Mouse (Mus musculus) embryonic fibroblast, embryonic 13.5 days (primary cell): ENCODE measurements around the gene Gm20388. TPM values are rescaled to one million over a fixed set of nuclear protein-coding genes. Genes with fewer than 3 reads are reported as not detected.

Experiments used
- H3K27ac ChIP-seq: 2 replicates; pipeline ENCODE4 v1.5.1; 2012; ENCODE audit warnings: low read length, control low read depth, inconsistent platforms; ENCODE audit not compliant: insufficient read depth
- H3K4me1 ChIP-seq: 2 replicates; pipeline ENCODE4 v1.6.1; 2011; ENCODE audit warnings: low read length; ENCODE audit not compliant: control insufficient read depth, insufficient read depth
- H3K4me3 ChIP-seq: 2 replicates; pipeline ENCODE4 v1.5.1; 2011; ENCODE audit warnings: mild to moderate bottlenecking, control low read depth, low read length; ENCODE audit not compliant: insufficient read depth
- CTCF ChIP-seq: IDR thresholded peaks from 2 replicates; pipeline ENCODE4 v1.5.1; 2011; ENCODE audit warnings: mild to moderate bottlenecking, control low read depth, low read length, moderate library complexity, borderline replicate concordance; ENCODE audit not compliant: insufficient read depth
- POLR2A ChIP-seq: IDR thresholded peaks from 2 replicates; pipeline ENCODE4 v1.6.1; 2011; ENCODE audit warnings: low read depth, mild to moderate bottlenecking, control low read depth, low read length, moderate library complexity
- polyA plus RNA-seq: library from polyadenylated mRNA; stranded (reverse); fragments of >200 nt; gene quantifications from 2 replicates; pipeline ENCODE4 v1.2.4, GENCODE M21; 2011; ENCODE audit warnings: low read depth; ENCODE audit not compliant: missing spikeins, insufficient read length

Gm20388 gene
- polyA plus RNA-seq, 1 experiment = 82.8 TPM

- TF ChIP-seq CTCF (no peak), POLR2A (no peak)
- Histone ChIP-seq H3K27ac (no peak overlapping the region), H3K4me3 (no peak overlapping the region), H3K4me1 (no peaks in the 10 kb centered on the region)
Measured at GRCm38 (mm10) chr8:120882657-120883056, 972.0 kb downstream of the Gm20388 start.

DNA sequence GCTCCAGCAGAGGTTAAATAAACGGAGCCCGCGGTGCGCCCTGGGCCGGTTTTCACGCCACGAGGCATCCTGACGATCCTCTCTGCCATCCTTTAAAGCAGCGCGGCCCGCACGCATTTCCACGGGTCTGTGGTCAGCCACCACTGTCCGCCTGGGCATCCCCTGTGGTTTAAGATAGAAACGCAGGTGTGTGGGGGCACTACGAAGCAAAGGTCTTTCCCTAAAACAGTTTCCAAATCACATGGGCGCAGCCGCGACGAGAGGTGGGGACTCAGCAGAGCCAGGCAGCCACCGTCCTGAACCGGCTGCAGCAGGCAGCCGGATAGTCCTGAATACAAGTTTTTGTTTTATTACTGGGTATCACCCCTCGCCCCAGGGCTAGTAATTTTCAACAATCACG is 972.7 kb downstream of the Gm20388 start:
- TF ChIP-seq CTCF (no peak), POLR2A (no peak)
- no peaks in the 10 kb centered on the region for H3K4me1 ChIP-seq
- no peak overlapping the region for H3K27ac ChIP-seq
- H3K4me3 ChIP-seq = no peak overlapping the region

DNA sequence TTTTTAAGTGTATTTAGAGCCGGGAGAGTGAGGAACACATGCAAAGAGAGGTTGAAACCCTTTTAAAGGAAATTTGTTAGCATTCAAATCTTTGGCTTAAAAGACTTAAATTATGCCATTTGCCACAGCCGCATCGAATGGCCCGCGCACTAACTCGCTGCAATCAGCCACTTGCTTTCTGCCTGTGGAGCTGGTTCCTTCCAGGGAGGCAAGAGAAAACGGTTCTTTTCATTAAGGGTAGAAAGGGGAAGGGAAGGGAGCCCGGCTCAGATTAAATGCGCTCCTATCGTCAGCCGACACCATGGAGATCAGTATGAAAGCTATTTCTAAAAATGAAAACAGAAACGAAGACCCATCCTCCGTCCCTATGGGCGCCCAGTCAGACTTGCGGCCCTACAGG is 973.2 kb downstream of the Gm20388 start:
- no peak for TF ChIP-seq CTCF
- TF ChIP-seq POLR2A = no peak
- H3K4me3 ChIP-seq = no peak overlapping the region
- H3K27ac ChIP-seq = no peak overlapping the region
- no peaks in the 10 kb centered on the region for H3K4me1 ChIP-seq

- TF ChIP-seq CTCF (no peak), POLR2A (no peak)
- Histone ChIP-seq H3K4me1 (no peaks in the 10 kb centered on the region), H3K4me3 (no peak overlapping the region), H3K27ac (no peak overlapping the region)
Measured at GRCm38 (mm10) chr8:120884881-120885280, 974.2 kb downstream of the Gm20388 start.

DNA sequence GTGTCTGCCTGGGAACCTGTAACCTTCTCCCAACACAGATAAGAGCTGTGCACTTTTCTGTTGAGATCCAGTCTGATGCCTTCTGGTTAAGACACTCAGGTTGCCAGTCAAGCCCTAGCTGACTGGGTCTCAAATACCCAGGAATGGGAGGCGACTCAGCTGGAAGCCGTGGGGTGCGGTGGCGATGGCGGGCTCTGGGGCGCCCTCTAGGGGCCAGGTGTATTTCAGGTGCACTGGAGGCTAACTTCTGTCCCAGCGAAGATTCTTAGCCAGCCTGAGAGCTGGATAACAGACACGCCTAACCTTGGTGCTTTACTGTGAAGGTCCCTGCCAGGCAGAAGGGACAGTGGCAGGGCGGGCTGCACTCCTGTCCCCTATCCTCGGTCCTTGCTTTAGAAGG is 976.6 kb downstream of the Gm20388 start:
- Histone ChIP-seq H3K4me3 (no peak overlapping the region), H3K4me1 (no peaks in the 10 kb centered on the region), H3K27ac (no peak overlapping the region)
- TF ChIP-seq POLR2A (no peak), CTCF (no peak)

GRCm38 (mm10) chr8:120888005-120888404 is 977.4 kb downstream of the Gm20388 start:
- TF ChIP-seq CTCF (no peak), POLR2A (no peak)
- Histone ChIP-seq H3K4me1 (no peaks in the 10 kb centered on the region), H3K4me3 (no peak overlapping the region), H3K27ac (no peak overlapping the region)

- no peak overlapping the region for H3K27ac ChIP-seq
- H3K4me3 ChIP-seq = no peak overlapping the region
- no peaks in the 10 kb centered on the region for H3K4me1 ChIP-seq
- TF ChIP-seq POLR2A (no peak), CTCF (no peak)
Measured at GRCm38 (mm10) chr8:120889189-120889588, 978.5 kb downstream of the Gm20388 start.

DNA sequence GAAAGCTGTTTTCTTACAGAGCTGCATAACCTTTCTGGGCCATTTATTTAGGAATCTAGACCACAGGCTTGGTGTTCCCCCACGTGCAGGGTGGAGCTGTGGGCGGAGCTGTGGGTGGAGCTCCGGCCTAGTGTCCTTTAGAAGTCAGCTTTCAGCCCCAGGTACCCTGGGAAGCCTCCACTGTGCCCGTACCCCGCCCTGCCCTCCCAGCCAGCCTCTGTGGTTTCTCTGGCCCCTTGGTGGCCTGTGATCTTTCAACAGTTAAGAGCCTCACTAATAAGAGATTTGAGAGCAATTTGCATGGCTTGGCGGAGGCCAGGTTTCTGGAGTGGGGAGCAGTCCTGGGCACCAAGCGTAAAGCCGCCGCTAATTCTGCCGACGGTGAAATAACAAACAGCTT is 979.4 kb downstream of the Gm20388 start:
- TF ChIP-seq CTCF (no peak), POLR2A (no peak)
- no peak overlapping the region for H3K4me3 ChIP-seq
- no peaks in the 10 kb centered on the region for H3K4me1 ChIP-seq
- no peak overlapping the region for H3K27ac ChIP-seq

DNA sequence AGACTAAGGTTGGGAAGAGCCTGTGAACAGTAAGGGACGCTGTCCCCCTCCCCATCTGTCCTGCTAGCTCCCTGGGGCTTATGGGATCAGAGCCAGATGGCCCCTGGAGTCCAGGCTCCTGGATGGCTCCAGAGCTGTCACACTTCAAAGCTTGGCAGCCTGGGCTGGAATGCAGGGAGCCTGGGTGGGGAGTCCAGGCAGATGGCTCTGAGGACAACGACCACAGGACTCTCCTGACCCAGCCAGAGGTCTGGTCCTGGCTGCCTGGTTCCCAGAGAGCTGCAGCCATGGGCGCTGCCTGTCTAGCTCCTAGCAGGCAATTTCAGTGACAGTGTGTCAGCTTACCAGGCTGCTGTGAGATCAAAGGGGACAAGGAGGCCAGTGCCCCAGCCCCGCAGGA is 984.4 kb downstream of the Gm20388 start:
- no peak overlapping the region for H3K27ac ChIP-seq
- H3K4me1 ChIP-seq = peaks cover 5% of the 10 kb centered on the region; the same call in 1 of the 2 replicates
- H3K4me3 ChIP-seq = no peak overlapping the region
- TF ChIP-seq CTCF = no peak
- TF ChIP-seq POLR2A = no peak

DNA sequence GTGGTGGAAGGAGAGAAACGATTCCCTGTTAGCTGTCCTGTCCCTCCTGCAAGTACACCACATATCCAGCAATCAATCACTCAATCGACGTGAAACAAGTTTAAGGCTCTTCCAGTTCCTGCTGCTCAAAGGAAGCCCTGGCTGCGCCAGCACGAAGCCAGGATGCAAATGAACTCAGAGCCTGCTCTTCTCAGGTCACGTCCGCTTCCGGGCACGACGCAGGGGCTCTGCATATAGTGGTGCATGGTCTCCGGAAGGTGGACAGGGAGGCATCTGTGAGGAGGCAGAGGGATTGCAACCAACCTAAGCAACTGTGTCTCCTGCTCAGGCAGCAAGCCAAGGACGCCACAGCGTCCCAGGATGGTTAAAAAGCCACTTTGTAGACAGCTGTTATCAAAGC is 985.0 kb downstream of the Gm20388 start:
- H3K4me3 ChIP-seq = no peak overlapping the region
- no peak overlapping the region for H3K27ac ChIP-seq
- no peak for TF ChIP-seq CTCF
- no peak for TF ChIP-seq POLR2A
- peaks cover 5% of the 10 kb centered on the region; the same call in 1 of the 2 replicates for H3K4me1 ChIP-seq

DNA sequence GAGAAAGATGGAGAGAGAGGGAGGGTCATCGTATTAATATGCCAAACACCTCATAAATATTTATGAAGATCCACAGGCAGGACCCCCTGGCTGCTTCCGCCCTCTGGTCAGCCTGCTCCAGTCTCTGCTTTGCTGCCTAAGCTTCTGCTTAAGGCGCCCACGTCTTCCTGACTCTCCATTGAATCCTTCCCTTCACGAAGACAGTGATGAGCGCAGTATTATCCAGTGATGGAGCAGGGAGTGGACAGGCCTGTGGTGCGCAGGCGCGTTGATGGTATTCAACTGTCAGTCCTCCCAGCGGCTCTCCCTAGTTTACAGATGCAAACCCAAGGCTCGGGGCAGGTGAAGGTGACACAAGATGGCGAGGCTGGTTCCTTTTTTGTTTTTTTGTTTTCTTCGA is 985.6 kb downstream of the Gm20388 start:
- no peak for TF ChIP-seq POLR2A
- TF ChIP-seq CTCF = no peak
- no peak overlapping the region for H3K27ac ChIP-seq
- H3K4me1 ChIP-seq = peaks cover 7% of the 10 kb centered on the region; the same call in 1 of the 2 replicates
- H3K4me3 ChIP-seq = no peak overlapping the region

DNA sequence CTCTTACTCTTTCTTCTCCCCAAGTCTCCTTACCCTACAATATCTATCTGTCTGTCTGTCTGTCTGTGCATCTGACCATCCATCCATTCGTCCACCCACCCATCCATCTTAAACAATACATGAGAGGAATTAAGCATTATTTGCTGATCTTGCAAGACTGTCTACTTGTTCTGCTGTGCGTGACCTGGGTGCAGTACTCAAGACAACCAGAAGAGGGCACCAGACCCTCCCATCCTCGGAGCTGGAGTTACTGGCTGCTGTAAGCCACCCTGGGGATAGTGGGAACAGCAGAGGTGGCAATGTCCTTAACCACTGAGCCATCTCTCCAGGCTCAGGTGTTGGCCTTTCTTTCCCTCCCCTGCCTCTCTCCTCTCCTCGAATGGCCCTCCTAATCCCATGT is 987.4 kb downstream of the Gm20388 start:
- Histone ChIP-seq H3K4me1 (peaks cover 17% of the 10 kb centered on the region; the same call in 1 of the 2 replicates), H3K4me3 (no peak overlapping the region), H3K27ac (no peak overlapping the region)
- TF ChIP-seq CTCF = peak; percentile 62; the same call in 1 of the 2 replicates
- TF ChIP-seq POLR2A = no peak
